Mouse (Mus musculus): ENCODE data around the gene Socs1. TPM values are rescaled to one million over a fixed set of nuclear protein-coding genes. Genes with fewer than 3 reads are reported as not detected.

Socs1 gene
- total and polyA plus RNA-seq, 2 experiments from 2014 or later = 4.6 to 7.9 TPM

DNA sequence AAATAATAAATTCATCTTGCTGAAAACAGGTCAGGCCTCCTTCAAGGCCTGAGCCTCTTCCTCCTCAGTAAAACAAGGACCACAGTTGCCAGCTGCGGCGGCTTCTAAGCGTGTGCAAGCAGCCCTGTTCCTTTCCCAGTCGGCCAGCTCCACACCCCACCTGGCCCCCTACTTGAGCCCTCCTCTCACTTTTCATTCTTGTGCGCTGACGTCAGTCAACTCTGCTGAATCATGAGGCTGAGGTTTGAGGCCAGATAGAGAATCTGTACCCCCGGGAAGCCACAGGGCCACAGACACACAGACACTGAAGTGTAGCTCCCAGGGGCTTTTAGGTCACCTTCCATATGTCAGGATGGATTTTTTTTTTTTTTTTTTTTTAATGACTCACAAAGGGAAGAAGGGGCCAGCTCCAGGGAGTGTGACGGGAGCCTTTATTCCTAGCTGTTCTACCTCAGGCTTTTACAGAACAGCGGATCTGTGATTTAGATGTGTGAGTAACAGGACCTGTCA lies 3.4 kb downstream of the Socs1 start:
- H3K4me2 ChIP-seq (ENCODE audit: low read depth, low read length, poor library complexity, severe bottlenecking) = no peak overlapping the region
- no peak for TF ChIP-seq CTCF (IDR thresholded peaks at IDR 0.05)
- H3K9me3 ChIP-seq (ENCODE audit: low read length) = no peaks in the 10 kb centered on the region
- no peak overlapping the region for H3K4me3 ChIP-seq (ENCODE audit: low read depth, low read length)
- H3K4me1 ChIP-seq (ENCODE audit: insufficient read depth, low read length) = peaks cover 11% of the 10 kb centered on the region; the same call in 1 of the 2 replicates
- 41% methylated on average over 9 of the region's 9 CpGs for WGBS
- DNase-seq (ENCODE audit: low spot score) = no peak
- H3K9ac ChIP-seq (replicated peaks; ENCODE audit: low read length, poor library complexity, severe bottlenecking) = no peak overlapping the region
- H3K36me3 ChIP-seq (ENCODE audit: insufficient read depth, low read length) = no peaks in the 10 kb centered on the region
- H3K27ac ChIP-seq (ENCODE audit: low read depth, low read length) = no peak overlapping the region
- no peaks in the 10 kb centered on the region; the same call in 1 of the 2 replicates for H3K27me3 ChIP-seq (ENCODE audit: insufficient read depth, low read length)
- no peak for ATAC-seq (ENCODE audit: low FRiP score)

DNA sequence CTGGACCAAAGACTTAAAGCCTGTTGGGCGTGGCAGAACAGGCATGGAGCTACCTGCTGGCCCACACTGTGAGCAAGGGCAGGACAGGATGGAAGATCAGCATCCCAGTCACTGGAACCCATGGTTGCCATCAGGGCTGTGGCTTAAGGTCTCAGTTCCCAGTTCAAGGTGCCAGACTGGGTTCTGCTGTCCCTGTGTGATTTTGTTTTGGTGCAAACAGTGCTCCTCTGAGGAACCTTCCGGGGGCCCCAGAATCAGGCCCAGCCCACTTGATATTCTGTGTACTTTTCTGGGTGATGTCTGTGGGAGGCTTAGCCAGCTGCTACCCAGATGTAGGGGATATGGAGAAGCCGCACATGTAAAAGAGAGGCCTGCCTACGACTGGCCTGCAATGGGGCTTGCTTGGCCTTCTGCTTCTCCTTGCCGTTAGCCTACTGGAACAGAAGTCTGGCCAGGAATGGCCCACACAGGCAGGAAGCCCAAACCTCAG lies 4.7 kb downstream of the Socs1 start:
- ATAC-seq (ENCODE audit: low FRiP score) = no peak
- no peak for DNase-seq (ENCODE audit: low spot score)
- peaks cover 11% of the 10 kb centered on the region; the same call in 1 of the 2 replicates for H3K4me1 ChIP-seq (ENCODE audit: insufficient read depth, low read length)
- no peak overlapping the region for H3K27ac ChIP-seq (ENCODE audit: low read depth, low read length)
- no peaks in the 10 kb centered on the region; the same call in 1 of the 2 replicates for H3K27me3 ChIP-seq (ENCODE audit: insufficient read depth, low read length)
- no peaks in the 10 kb centered on the region for H3K36me3 ChIP-seq (ENCODE audit: insufficient read depth, low read length)
- 86% methylated on average over 5 of the region's 5 CpGs for WGBS
- no peaks in the 10 kb centered on the region for H3K9me3 ChIP-seq (ENCODE audit: low read length)
- no peak overlapping the region for H3K4me3 ChIP-seq (ENCODE audit: low read depth, low read length)
- TF ChIP-seq CTCF (IDR thresholded peaks at IDR 0.05) = no peak
- H3K4me2 ChIP-seq (ENCODE audit: low read depth, low read length, poor library complexity, severe bottlenecking) = no peak overlapping the region
- no peak overlapping the region for H3K9ac ChIP-seq (replicated peaks; ENCODE audit: low read length, poor library complexity, severe bottlenecking)

DNA sequence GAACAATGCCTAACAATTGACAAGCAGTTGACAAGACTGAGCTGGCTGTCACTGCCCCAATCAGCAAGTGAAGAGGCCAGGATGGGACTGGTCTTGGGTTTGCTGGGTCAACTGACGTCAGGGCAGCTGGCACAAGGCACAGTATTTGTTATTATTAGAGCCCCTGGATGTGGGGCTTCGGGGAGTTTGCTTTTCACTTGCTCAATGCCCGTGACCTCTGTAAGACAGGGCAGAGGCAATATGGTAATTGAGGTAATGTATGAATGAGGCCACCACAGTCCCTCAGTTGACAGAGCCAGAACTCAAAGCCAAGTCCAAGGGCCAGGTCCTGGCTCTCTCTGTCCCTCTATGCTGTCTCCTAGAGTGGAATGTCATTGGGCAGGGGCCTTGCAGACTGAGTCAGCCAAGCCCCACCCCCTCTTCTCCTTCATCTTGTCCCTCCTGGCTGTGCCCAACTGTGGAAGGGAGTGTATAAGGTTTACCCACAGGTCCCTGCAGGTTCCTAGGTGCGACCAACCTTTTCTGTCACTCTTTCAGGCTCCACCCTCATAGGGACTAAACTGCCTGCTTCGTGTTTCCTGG lies 7.7 kb downstream of the Socs1 start:
- Histone ChIP-seq H3K36me3 (ENCODE audit: insufficient read depth, low read length) (no peaks in the 10 kb centered on the region), H3K4me3 (ENCODE audit: low read depth, low read length) (no peak overlapping the region), H3K9ac (replicated peaks; ENCODE audit: low read length, poor library complexity, severe bottlenecking) (no peak overlapping the region), H3K4me2 (ENCODE audit: low read depth, low read length, poor library complexity, severe bottlenecking) (no peak overlapping the region), H3K27ac (ENCODE audit: low read depth, low read length) (no peak overlapping the region), H3K4me1 (ENCODE audit: insufficient read depth, low read length) (peaks cover 4% of the 10 kb centered on the region; the same call in 1 of the 2 replicates), H3K9me3 (ENCODE audit: low read length) (no peaks in the 10 kb centered on the region), H3K27me3 (ENCODE audit: insufficient read depth, low read length) (no peaks in the 10 kb centered on the region; the same call in 1 of the 2 replicates)
- ATAC-seq (ENCODE audit: low FRiP score) (no peak), DNase-seq (ENCODE audit: low spot score) (no peak)
- WGBS = 77% methylated on average over 5 of the region's 5 CpGs
- no peak for TF ChIP-seq CTCF (IDR thresholded peaks at IDR 0.05)

DNA sequence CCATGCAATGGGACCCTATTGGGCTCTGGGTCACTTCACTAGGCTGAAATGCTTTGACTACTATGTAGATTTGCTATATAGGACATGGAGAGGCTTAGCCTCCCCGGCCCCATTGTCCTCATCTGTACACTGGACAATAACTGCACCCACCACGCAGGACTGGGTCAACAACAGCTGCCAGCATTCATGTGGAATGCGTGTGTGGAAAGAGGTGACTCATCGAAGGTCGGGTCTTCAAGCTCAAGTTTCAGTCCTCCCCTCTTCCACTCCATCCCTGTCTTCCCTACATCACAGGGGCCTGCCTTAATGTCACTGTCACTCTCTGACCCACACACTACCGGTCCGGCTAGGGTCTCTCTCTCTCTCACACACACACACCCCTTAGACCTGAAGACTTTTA lies 9.0 kb downstream of the Socs1 start:
- DNase-seq (ENCODE audit: low spot score) (no peak), ATAC-seq (ENCODE audit: low FRiP score) (no peak)
- Histone ChIP-seq H3K4me3 (ENCODE audit: low read depth, low read length) (no peak overlapping the region), H3K4me2 (ENCODE audit: low read depth, low read length, poor library complexity, severe bottlenecking) (no peak overlapping the region), H3K9me3 (ENCODE audit: low read length) (no peaks in the 10 kb centered on the region), H3K27me3 (ENCODE audit: insufficient read depth, low read length) (no peaks in the 10 kb centered on the region; the same call in 1 of the 2 replicates), H3K4me1 (ENCODE audit: insufficient read depth, low read length) (no peaks in the 10 kb centered on the region), H3K36me3 (ENCODE audit: insufficient read depth, low read length) (no peaks in the 10 kb centered on the region), H3K27ac (ENCODE audit: low read depth, low read length) (no peak overlapping the region), H3K9ac (replicated peaks; ENCODE audit: low read length, poor library complexity, severe bottlenecking) (no peak overlapping the region)
- TF ChIP-seq CTCF (IDR thresholded peaks at IDR 0.05) = no peak
- WGBS = 71% methylated on average over 7 of the region's 7 CpGs

DNA sequence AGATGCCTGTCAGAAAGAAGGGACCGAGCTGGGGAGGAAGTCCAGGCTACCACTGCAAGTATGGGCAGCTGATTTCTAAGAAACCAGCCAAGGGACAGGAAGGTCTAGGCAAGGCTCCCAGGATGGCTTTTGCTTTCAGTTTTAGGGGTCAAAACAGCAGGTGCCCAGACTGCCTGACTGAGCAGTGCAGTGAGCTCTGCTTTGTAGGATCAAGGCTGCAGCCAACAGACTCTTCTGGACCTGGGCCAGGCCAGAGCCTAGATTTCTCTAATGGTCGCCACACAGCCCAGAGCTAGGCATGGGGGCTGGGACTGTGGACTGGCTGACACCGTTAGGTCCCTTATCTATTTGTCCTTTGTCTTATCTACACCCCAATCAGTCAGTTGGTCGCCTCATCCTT lies 10.6 kb downstream of the Socs1 start:
- Histone ChIP-seq H3K36me3 (ENCODE audit: insufficient read depth, low read length) (no peaks in the 10 kb centered on the region), H3K27ac (ENCODE audit: low read depth, low read length) (no peak overlapping the region), H3K4me2 (ENCODE audit: low read depth, low read length, poor library complexity, severe bottlenecking) (no peak overlapping the region), H3K9me3 (ENCODE audit: low read length) (no peaks in the 10 kb centered on the region), H3K4me1 (ENCODE audit: insufficient read depth, low read length) (no peaks in the 10 kb centered on the region), H3K4me3 (ENCODE audit: low read depth, low read length) (no peak overlapping the region), H3K27me3 (ENCODE audit: insufficient read depth, low read length) (no peaks in the 10 kb centered on the region), H3K9ac (replicated peaks; ENCODE audit: low read length, poor library complexity, severe bottlenecking) (no peak overlapping the region)
- WGBS = 72% methylated on average over 4 of the region's 4 CpGs
- DNase-seq (ENCODE audit: low spot score) = no peak
- TF ChIP-seq CTCF (IDR thresholded peaks at IDR 0.05) = no peak
- ATAC-seq (ENCODE audit: low FRiP score) = no peak

DNA sequence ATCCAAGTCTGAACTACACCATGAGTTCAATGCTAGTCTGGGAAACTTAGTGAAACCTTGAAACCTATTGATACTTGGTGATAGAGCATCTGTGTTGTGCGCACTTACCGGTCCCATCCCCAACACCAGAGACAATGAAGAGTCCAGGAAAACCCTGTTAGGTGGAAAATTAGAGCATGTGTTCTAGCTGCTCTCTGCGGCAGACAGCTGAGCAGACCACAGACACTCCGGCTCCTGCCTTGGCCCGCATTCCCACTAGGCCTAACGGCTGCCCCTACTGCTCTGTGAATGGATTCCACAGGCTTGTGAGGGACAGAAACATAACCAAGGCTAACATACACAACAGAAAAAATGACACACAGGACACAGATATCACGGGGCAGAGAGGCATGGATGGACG lies 11.8 kb downstream of the Socs1 start:
- DNase-seq (ENCODE audit: low spot score) (no peak), ATAC-seq (ENCODE audit: low FRiP score) (no peak)
- Histone ChIP-seq H3K9me3 (ENCODE audit: low read length) (no peaks in the 10 kb centered on the region), H3K4me2 (ENCODE audit: low read depth, low read length, poor library complexity, severe bottlenecking) (no peak overlapping the region), H3K36me3 (ENCODE audit: insufficient read depth, low read length) (no peaks in the 10 kb centered on the region), H3K27me3 (ENCODE audit: insufficient read depth, low read length) (no peaks in the 10 kb centered on the region), H3K9ac (replicated peaks; ENCODE audit: low read length, poor library complexity, severe bottlenecking) (no peak overlapping the region), H3K27ac (ENCODE audit: low read depth, low read length) (no peak overlapping the region), H3K4me1 (ENCODE audit: insufficient read depth, low read length) (no peaks in the 10 kb centered on the region), H3K4me3 (ENCODE audit: low read depth, low read length) (no peak overlapping the region)
- 90% methylated on average over 8 of the region's 8 CpGs for WGBS
- TF ChIP-seq CTCF (IDR thresholded peaks at IDR 0.05) = no peak

All from midbrain, postnatal 0 days (tissue).